Mouse (Mus musculus) thymus, adult 2 months (tissue): ENCODE results near the gene Snrpn. TPM values are rescaled to one million over a fixed set of nuclear protein-coding genes. Genes with fewer than 3 reads are reported as not detected.
"Not testable (repeated sequence)": the region's sequence is repeated elsewhere in the genome, so short reads cannot be mapped to it uniquely, and the experiment has no call there.

Source experiments
- DNase-seq: peaks from one replicate; pipeline ENCODE4 v3.0.0; 2021
- H3K27ac ChIP-seq: fragments of 200-500 bp; 2 replicates; pipeline ENCODE4 v1.5.1; 2012; ENCODE audit warnings: low read length, control low read depth; ENCODE audit not compliant: control insufficient read depth, insufficient read depth
- H3K27me3 ChIP-seq: fragments of 200-500 bp; 2 replicates; pipeline ENCODE4 v1.6.1; 2012; ENCODE audit warnings: mild to moderate bottlenecking, low read length, moderate library complexity, mixed read lengths; ENCODE audit not compliant: control insufficient read depth, insufficient read depth
- H3K36me3 ChIP-seq: fragments of 200-500 bp; 2 replicates; pipeline ENCODE4 v1.6.1; 2012; ENCODE audit warnings: mild to moderate bottlenecking, low read length, moderate library complexity; ENCODE audit not compliant: control insufficient read depth, insufficient read depth
- H3K4me1 ChIP-seq: fragments of 200-500 bp; replicated peaks from 2 replicates; pipeline ENCODE4 v1.6.1; 2012; ENCODE audit warnings: low read length; ENCODE audit not compliant: control insufficient read depth, insufficient read depth
- H3K4me3 ChIP-seq: fragments of 200-500 bp; 2 replicates; pipeline ENCODE4 v1.5.1; 2012; ENCODE audit warnings: mild to moderate bottlenecking, low read length, control low read depth, moderate library complexity; ENCODE audit not compliant: control insufficient read depth, insufficient read depth
- CTCF ChIP-seq: fragments of 200-500 bp; IDR thresholded peaks from 2 replicates; pipeline ENCODE4 v1.5.1; 2012; ENCODE audit warnings: mild to moderate bottlenecking, control low read depth, low read length, moderate library complexity, borderline replicate concordance; ENCODE audit not compliant: control insufficient read depth, poor library complexity, insufficient read depth; ENCODE audit errors: extremely low read depth
- POLR2A ChIP-seq: fragments of 200-500 bp; IDR thresholded peaks from 2 replicates; pipeline ENCODE4 v1.6.1; 2012; ENCODE audit warnings: mild to moderate bottlenecking, low read length, control low read depth, moderate library complexity; ENCODE audit not compliant: control insufficient read depth, poor library complexity, insufficient read depth; ENCODE audit errors: extremely low read depth
- WGBS: fragments of 180-500 bp; shearing (Covaris S2); methylation state at CpG from one replicate; pipeline ENCODE4 v1.1.7; 2018; 5-methylcytosine and 5-hydroxymethylcytosine counted together
- polyA plus RNA-seq: library from polyadenylated mRNA; depleted of rRNA; stranded (reverse); fragments of >200 nt; gene quantifications from 2 replicates; pipeline ENCODE4 v1.2.3, GENCODE M21; 2012; rRNA removed

Snrpn gene
- polyA plus RNA-seq, result 5.2 and 7.3 TPM in 2 replicates

- Histone ChIP-seq H3K4me1 (no peaks in the 10 kb centered on the region), H3K36me3 (no peaks in the 10 kb centered on the region), H3K4me3 (no peak within 1 kb of the TSS), H3K27me3 (no peaks in the 10 kb centered on the region), H3K27ac (no peak within 1 kb of the TSS)
- WGBS, result 70% methylated on average over 4 of the region's 4 CpGs
- no peak for TF ChIP-seq POLR2A
- no peak for TF ChIP-seq CTCF
- no peak for DNase-seq
These were observed at the start of gene Snrpn for GRCm38 (mm10) chr7:60139742-60140480. TSS of gene Snrpn (minus strand) at chr7:60140219.

- no peaks in the 10 kb centered on the region for H3K27me3 ChIP-seq
- H3K4me3 ChIP-seq, result no peak overlapping the region
- WGBS, result 89% methylated on average over 5 of the region's 5 CpGs
- H3K4me1 ChIP-seq, result no peaks in the 10 kb centered on the region
- TF ChIP-seq POLR2A (no peak), CTCF (no peak)
- H3K27ac ChIP-seq, result no peak overlapping the region
- DNase-seq, result no peak
- no peaks in the 10 kb centered on the region for H3K36me3 ChIP-seq
These were observed 30.5 kb upstream of the Snrpn start for GRCm38 (mm10) chr7:60170250-60171185.

GRCm38 (mm10) chr7:60125332-60125731, 14.7 kb downstream of the Snrpn start:
- TF ChIP-seq POLR2A (no peak), CTCF (no peak)
- DNase-seq, result no peak
- 56% methylated on average over 7 of the region's 7 CpGs for WGBS
- no peaks in the 10 kb centered on the region for H3K36me3 ChIP-seq
- H3K4me1 ChIP-seq, result no peaks in the 10 kb centered on the region
- no peaks in the 10 kb centered on the region for H3K27me3 ChIP-seq
- no peak overlapping the region for H3K4me3 ChIP-seq
- no peak overlapping the region for H3K27ac ChIP-seq

- not testable (repeated sequence) for H3K27me3 ChIP-seq, H3K4me1 ChIP-seq, DNase-seq, H3K27ac ChIP-seq, H3K4me3 ChIP-seq, H3K36me3 ChIP-seq
- WGBS, result 63% methylated on average over 3 of the region's 3 CpGs
These were observed 16.9 kb downstream of the Snrpn start for GRCm38 (mm10) chr7:60123086-60123624.

GRCm38 (mm10) chr7:60122434-60123085, 17.5 kb downstream of the Snrpn start:
- Histone ChIP-seq H3K4me3 (no peak overlapping the region), H3K27ac (no peak overlapping the region), H3K36me3 (no peaks in the 10 kb centered on the region), H3K4me1 (no peaks in the 10 kb centered on the region), H3K27me3 (no peaks in the 10 kb centered on the region)
- TF ChIP-seq CTCF (no peak), POLR2A (no peak)
- DNase-seq, result no peak
- 67% methylated on average over 2 of the region's 2 CpGs for WGBS

GRCm38 (mm10) chr7:60097154-60097859, 42.7 kb downstream of the Snrpn start:
- TF ChIP-seq POLR2A, result no peak
- no peak for TF ChIP-seq CTCF
- Histone ChIP-seq H3K27ac (no peak overlapping the region), H3K4me1 (no peaks in the 10 kb centered on the region), H3K27me3 (no peaks in the 10 kb centered on the region), H3K4me3 (no peak overlapping the region), H3K36me3 (no peaks in the 10 kb centered on the region)
- WGBS, result 71% methylated on average over 3 of the region's 3 CpGs
- no peak for DNase-seq
